Mouse (Mus musculus): ENCODE results near the gene Igfbp2. TPM values are rescaled to one million over a fixed set of nuclear protein-coding genes. Genes with fewer than 3 reads are reported as not detected.

The Igfbp2 gene
- total and polyA plus RNA-seq, 2 experiments = 500 to 1,009 TPM

DNA sequence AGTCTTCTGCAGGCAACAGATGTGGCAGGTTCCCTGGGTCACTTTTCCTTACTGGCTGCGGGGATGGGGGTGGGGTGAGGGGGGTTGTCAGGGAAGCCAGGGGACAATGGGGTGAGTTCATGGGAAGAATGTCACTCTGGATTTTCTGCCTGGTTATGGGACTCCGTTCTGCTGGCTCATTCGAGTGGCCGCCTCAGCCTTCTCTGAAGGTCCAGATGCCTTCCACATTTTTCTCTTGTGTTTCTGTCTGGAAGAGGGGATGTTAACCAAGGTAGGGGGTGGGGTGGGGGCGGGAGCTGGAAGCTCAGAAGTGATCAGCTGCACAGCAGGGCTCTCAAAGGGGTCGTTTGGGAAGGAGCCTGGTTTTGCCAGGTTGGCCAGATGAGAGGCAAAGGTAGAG lies 2.1 kb downstream of the Igfbp2 start:
- 19% methylated on average over 6 of the region's 6 CpGs for WGBS
- TF ChIP-seq CTCF (IDR thresholded peaks at IDR 0.05; ENCODE audit: low read depth, low read length) = no peak
- TF ChIP-seq POLR2A (IDR thresholded peaks at IDR 0.05; ENCODE audit: extremely low read depth, insufficient read depth, low read length) = no peak
- Histone ChIP-seq H3K36me3 (ENCODE audit: control insufficient read depth, insufficient read depth, low read length) (peaks cover 4% of the 10 kb centered on the region; the same call in 1 of the 2 replicates), H3K27me3 (ENCODE audit: control insufficient read depth, insufficient read depth, low read length) (no peaks in the 10 kb centered on the region), H3K9ac (ENCODE audit: low read depth, low read length) (no peak overlapping the region), H3K79me2 (ENCODE audit: control insufficient read depth, insufficient read depth, low read length) (no peaks in the 10 kb centered on the region), H3K27ac (replicated peaks; ENCODE audit: insufficient read depth, low read depth, low read length) (no peak overlapping the region), H3K4me1 (ENCODE audit: control insufficient read depth, insufficient read depth, low read length) (no peaks in the 10 kb centered on the region), H3K4me3 (ENCODE audit: insufficient read depth, low read depth, low read length) (no peak overlapping the region)
- DNase-seq (ENCODE audit: extremely low read depth, low read depth, low spot score) = no peak

DNA sequence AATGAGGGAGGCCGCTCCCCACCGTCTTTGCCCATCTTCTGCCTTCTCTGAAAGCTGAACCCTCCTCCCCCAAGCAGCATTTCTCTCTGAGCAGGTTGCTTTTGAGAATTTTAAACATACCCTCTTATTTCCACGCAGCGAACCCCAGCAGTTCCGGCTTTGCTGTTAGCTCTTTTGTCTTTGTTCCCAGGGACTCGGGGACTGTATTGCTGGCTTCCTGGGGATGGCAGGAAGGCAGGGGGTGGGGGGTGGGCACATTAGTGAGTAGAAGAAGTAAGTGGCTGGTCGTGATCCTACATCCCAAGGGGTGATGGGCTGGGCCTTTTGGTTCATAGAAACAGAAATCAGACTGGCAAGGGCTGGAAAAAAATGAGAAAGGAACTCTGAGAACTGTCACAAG lies 2.6 kb downstream of the Igfbp2 start:
- WGBS = 38% methylated on average over 7 of the region's 7 CpGs
- Histone ChIP-seq H3K27ac (replicated peaks; ENCODE audit: insufficient read depth, low read depth, low read length) (no peak overlapping the region), H3K9ac (ENCODE audit: low read depth, low read length) (no peak overlapping the region), H3K4me3 (ENCODE audit: insufficient read depth, low read depth, low read length) (no peak overlapping the region), H3K36me3 (ENCODE audit: control insufficient read depth, insufficient read depth, low read length) (peaks cover 4% of the 10 kb centered on the region; the same call in 1 of the 2 replicates), H3K27me3 (ENCODE audit: control insufficient read depth, insufficient read depth, low read length) (no peaks in the 10 kb centered on the region), H3K4me1 (ENCODE audit: control insufficient read depth, insufficient read depth, low read length) (no peaks in the 10 kb centered on the region), H3K79me2 (ENCODE audit: control insufficient read depth, insufficient read depth, low read length) (no peaks in the 10 kb centered on the region)
- TF ChIP-seq CTCF (IDR thresholded peaks at IDR 0.05; ENCODE audit: low read depth, low read length) (no peak), POLR2A (IDR thresholded peaks at IDR 0.05; ENCODE audit: extremely low read depth, insufficient read depth, low read length) (no peak)
- no peak for DNase-seq (ENCODE audit: extremely low read depth, low read depth, low spot score)

DNA sequence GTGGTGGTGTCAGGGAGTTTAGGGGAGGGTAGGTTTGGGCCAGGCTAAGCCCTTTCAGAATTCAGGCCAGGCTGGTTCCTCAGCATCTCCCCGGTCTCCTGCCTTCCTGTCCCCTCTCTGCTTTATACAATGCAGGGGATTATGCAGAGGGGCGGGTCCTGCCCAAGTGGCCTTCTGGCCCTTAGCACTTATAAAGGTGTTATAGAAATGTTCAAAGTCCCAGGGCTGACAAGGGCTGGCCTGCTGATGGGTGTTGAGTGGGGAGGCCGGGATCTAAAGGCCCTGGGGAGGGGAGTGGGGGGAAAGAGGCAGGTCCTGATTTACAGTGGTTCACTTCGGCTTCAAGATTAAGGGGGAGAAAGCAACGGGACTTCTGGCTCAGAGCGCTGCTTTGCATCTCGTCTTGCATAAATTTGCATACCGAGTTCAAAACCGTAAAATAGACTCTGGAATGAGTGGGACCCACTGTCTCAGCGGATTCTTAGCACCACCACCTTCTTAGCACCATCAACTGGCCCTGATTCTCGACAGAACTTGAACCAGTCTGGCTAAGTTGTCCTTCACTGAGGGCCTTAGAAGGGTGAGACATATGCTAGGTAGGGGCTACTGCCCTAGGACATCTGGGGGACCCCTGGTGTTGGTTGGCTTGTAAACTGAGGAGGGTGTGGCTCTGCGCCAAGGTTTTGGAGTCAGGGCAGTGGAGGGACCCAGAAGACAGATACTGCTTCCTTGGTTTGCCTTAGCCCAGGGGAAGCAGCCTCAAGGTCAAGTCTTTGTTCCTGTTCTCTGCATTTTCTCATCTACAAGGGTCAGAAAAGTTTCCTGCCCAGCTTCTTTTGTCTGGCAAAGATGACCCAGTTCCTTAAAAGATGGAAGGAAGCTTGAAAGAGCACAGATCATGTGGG lies 3.4 kb downstream of the Igfbp2 start:
- no peaks in the 10 kb centered on the region for H3K27me3 ChIP-seq (ENCODE audit: control insufficient read depth, insufficient read depth, low read length)
- H3K4me3 ChIP-seq (ENCODE audit: insufficient read depth, low read depth, low read length) = no peak overlapping the region
- TF ChIP-seq CTCF (IDR thresholded peaks at IDR 0.05; ENCODE audit: low read depth, low read length) (no peak), POLR2A (IDR thresholded peaks at IDR 0.05; ENCODE audit: extremely low read depth, insufficient read depth, low read length) (no peak)
- no peak overlapping the region for H3K9ac ChIP-seq (ENCODE audit: low read depth, low read length)
- H3K27ac ChIP-seq (replicated peaks; ENCODE audit: insufficient read depth, low read depth, low read length) = no peak overlapping the region
- H3K79me2 ChIP-seq (ENCODE audit: control insufficient read depth, insufficient read depth, low read length) = no peaks in the 10 kb centered on the region
- no peak for DNase-seq (ENCODE audit: extremely low read depth, low read depth, low spot score)
- WGBS = 67% methylated on average over 12 of the region's 12 CpGs
- H3K4me1 ChIP-seq (ENCODE audit: control insufficient read depth, insufficient read depth, low read length) = no peaks in the 10 kb centered on the region
- H3K36me3 ChIP-seq (ENCODE audit: control insufficient read depth, insufficient read depth, low read length) = peaks cover 4% of the 10 kb centered on the region; the same call in 1 of the 2 replicates

DNA sequence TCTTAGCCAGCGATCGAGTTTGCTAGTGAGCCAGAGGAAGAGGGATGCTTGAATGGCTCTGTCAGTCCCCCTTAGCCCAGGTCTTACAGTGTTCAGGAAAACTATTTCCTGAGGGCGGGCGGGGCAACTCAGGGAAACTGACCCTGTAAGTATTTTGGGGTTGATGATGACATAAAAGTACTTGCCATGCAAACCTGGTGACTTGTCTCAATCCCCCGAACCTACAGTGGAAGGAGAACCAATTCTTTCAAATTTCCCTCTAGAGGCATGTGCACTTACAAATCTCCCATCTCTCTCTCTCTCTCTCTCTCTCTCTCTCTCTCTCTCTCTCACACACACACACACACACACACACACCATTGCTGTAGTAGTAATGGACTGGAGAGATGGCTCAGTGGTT lies 4.5 kb downstream of the Igfbp2 start:
- H3K4me3 ChIP-seq (ENCODE audit: insufficient read depth, low read depth, low read length) = no peak overlapping the region
- DNase-seq (ENCODE audit: extremely low read depth, low read depth, low spot score) = no peak

DNA sequence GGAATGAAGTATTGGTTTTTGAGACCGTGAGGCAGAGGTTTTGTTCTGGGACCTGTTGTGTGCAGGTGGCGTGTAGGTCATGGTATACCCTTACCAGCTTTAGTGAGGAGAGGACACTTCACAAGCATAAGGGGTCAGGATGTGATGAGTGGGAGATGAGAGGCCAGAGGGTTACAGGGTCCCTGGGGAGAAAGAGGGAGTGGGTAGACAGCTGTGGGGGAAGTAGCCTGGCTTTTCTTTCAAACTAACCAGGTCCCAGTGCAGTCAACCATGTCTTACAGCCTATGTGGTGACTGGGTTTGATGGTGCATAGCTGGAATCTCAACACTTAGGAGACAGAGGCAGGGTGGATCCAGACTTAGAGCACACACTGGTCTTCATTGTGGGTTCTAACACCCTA lies 6.2 kb downstream of the Igfbp2 start:
- Histone ChIP-seq H3K79me2 (ENCODE audit: control insufficient read depth, insufficient read depth, low read length) (no peaks in the 10 kb centered on the region), H3K27ac (replicated peaks; ENCODE audit: insufficient read depth, low read depth, low read length) (no peak overlapping the region), H3K36me3 (ENCODE audit: control insufficient read depth, insufficient read depth, low read length) (peaks cover 11% of the 10 kb centered on the region; the same call in 1 of the 2 replicates), H3K4me3 (ENCODE audit: insufficient read depth, low read depth, low read length) (no peak overlapping the region), H3K27me3 (ENCODE audit: control insufficient read depth, insufficient read depth, low read length) (no peaks in the 10 kb centered on the region), H3K9ac (ENCODE audit: low read depth, low read length) (no peak overlapping the region), H3K4me1 (ENCODE audit: control insufficient read depth, insufficient read depth, low read length) (no peaks in the 10 kb centered on the region)
- DNase-seq (ENCODE audit: extremely low read depth, low read depth, low spot score) = no peak
- 94% methylated on average over 2 of the region's 2 CpGs for WGBS
- TF ChIP-seq CTCF (IDR thresholded peaks at IDR 0.05; ENCODE audit: low read depth, low read length) = no peak
- TF ChIP-seq POLR2A (IDR thresholded peaks at IDR 0.05; ENCODE audit: extremely low read depth, insufficient read depth, low read length) = no peak

More for the DNA sequence above, 4.5 kb downstream of the Igfbp2 start:
- H3K79me2 ChIP-seq (ENCODE audit: control insufficient read depth, insufficient read depth, low read length) = no peaks in the 10 kb centered on the region
- H3K27me3 ChIP-seq (ENCODE audit: control insufficient read depth, insufficient read depth, low read length) = no peaks in the 10 kb centered on the region
- H3K9ac ChIP-seq (ENCODE audit: low read depth, low read length) = no peak overlapping the region
- TF ChIP-seq POLR2A (IDR thresholded peaks at IDR 0.05; ENCODE audit: extremely low read depth, insufficient read depth, low read length) (no peak), CTCF (IDR thresholded peaks at IDR 0.05; ENCODE audit: low read depth, low read length) (no peak)
- H3K27ac ChIP-seq (replicated peaks; ENCODE audit: insufficient read depth, low read depth, low read length) = no peak overlapping the region
- H3K4me1 ChIP-seq (ENCODE audit: control insufficient read depth, insufficient read depth, low read length) = no peaks in the 10 kb centered on the region
- peaks cover 8% of the 10 kb centered on the region; the same call in 1 of the 2 replicates for H3K36me3 ChIP-seq (ENCODE audit: control insufficient read depth, insufficient read depth, low read length)
- WGBS = 92% methylated on average over 5 of the region's 5 CpGs

DNA sequence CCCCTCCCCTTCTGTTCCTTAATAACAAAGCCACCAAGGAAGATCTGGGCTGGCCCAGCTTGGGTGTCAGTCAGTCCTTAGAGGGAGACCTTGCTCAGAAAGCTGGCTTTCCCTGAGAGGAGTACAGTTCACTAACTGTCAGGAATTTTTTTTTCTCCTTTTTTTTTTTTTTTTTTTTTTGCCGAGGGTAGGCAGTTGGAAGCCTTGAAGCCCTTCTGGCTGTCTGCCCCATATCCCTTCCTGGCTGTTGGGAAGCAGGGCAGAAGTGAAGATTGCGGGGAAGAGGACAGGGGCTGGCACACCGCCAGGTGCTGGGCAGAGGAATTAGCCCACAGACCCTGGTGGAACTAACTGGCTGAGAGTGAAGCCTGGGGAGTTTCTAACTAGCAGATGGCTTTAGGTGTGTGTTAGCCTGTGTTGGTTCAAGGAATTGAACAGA lies 8.4 kb downstream of the Igfbp2 start:
- Histone ChIP-seq H3K27me3 (ENCODE audit: control insufficient read depth, insufficient read depth, low read length) (no peaks in the 10 kb centered on the region), H3K36me3 (ENCODE audit: control insufficient read depth, insufficient read depth, low read length) (peaks cover 11% of the 10 kb centered on the region; the same call in 1 of the 2 replicates), H3K9ac (ENCODE audit: low read depth, low read length) (no peak overlapping the region), H3K4me3 (ENCODE audit: insufficient read depth, low read depth, low read length) (no peak overlapping the region), H3K4me1 (ENCODE audit: control insufficient read depth, insufficient read depth, low read length) (peaks cover 4% of the 10 kb centered on the region; the same call in 1 of the 2 replicates), H3K27ac (replicated peaks; ENCODE audit: insufficient read depth, low read depth, low read length) (no peak overlapping the region), H3K79me2 (ENCODE audit: control insufficient read depth, insufficient read depth, low read length) (no peaks in the 10 kb centered on the region; the same call in 1 of the 2 replicates)
- DNase-seq (ENCODE audit: extremely low read depth, low read depth, low spot score) = no peak
- no peak for TF ChIP-seq POLR2A (IDR thresholded peaks at IDR 0.05; ENCODE audit: extremely low read depth, insufficient read depth, low read length)
- TF ChIP-seq CTCF (IDR thresholded peaks at IDR 0.05; ENCODE audit: low read depth, low read length) = no peak
- WGBS = 46% methylated on average over 3 of the region's 3 CpGs
